Mouse (Mus musculus) MEL-GATA-1-ER (cell line): ENCODE measurements around the gene 6430571L13Rik.
A peak's percentile ranks its signal among the peaks of the same experiment; 100 is the strongest.

Experiments used
- DNase-seq: peaks from one replicate; pipeline ENCODE4 v3.0.0-alpha.2; 2012; ENCODE audit warnings: low read depth; ENCODE audit errors: extremely low read depth

Gene 6430571L13Rik

GRCm38 (mm10) chr9:107338172-107338883 lies 2.1 kb upstream of the 6430571L13Rik start, which contains the start of gene Hemk1:
Hemk1 (minus strand) TSS chr9:107338350.
- peak; percentile 86 for DNase-seq

- no peak for DNase-seq
These were observed 676 bp downstream of the 6430571L13Rik start for GRCm38 (mm10) chr9:107340911-107341645.

- DNase-seq, result no peak
These were observed 1.9 kb downstream of the 6430571L13Rik start for GRCm38 (mm10) chr9:107342201-107342709.

GRCm38 (mm10) chr9:107343146-107343943 lies 2.9 kb downstream of the 6430571L13Rik start:
- no peak for DNase-seq

GRCm38 (mm10) chr9:107344027-107344426 lies 3.6 kb downstream of the 6430571L13Rik start:
- DNase-seq, result no peak

GRCm38 (mm10) chr9:107346081-107346480 lies 5.7 kb downstream of the 6430571L13Rik start:
- no peak for DNase-seq

- DNase-seq, result no peak
These were observed 7.3 kb downstream of the 6430571L13Rik start for GRCm38 (mm10) chr9:107347586-107348183.

GRCm38 (mm10) chr9:107349321-107349720 lies 8.9 kb downstream of the 6430571L13Rik start:
- no peak for DNase-seq

GRCm38 (mm10) chr9:107354826-107355225 lies 14.4 kb downstream of the 6430571L13Rik start:
- no peak for DNase-seq

- DNase-seq, result no peak
These were observed 15.7 kb downstream of the 6430571L13Rik start for GRCm38 (mm10) chr9:107355870-107356765.

GRCm38 (mm10) chr9:107357651-107358050 lies 17.2 kb downstream of the 6430571L13Rik start:
- no peak for DNase-seq

- DNase-seq, result no peak
These were observed 20.6 kb downstream of the 6430571L13Rik start for GRCm38 (mm10) chr9:107360989-107361388.

- peak; percentile 54 for DNase-seq
These were observed 26.2 kb downstream of the 6430571L13Rik start for GRCm38 (mm10) chr9:107366644-107367043.

- no peak for DNase-seq
These were observed 27.9 kb downstream of the 6430571L13Rik start for GRCm38 (mm10) chr9:107368302-107368701.

GRCm38 (mm10) chr9:107369270-107370105 lies 29.1 kb downstream of the 6430571L13Rik start:
- DNase-seq, result peak; percentile 87

- DNase-seq, result no peak
These were observed 29.7 kb downstream of the 6430571L13Rik start for GRCm38 (mm10) chr9:107370106-107370463.

- DNase-seq, result no peak
These were observed 32.0 kb downstream of the 6430571L13Rik start for GRCm38 (mm10) chr9:107372441-107372840.

- no peak for DNase-seq
These were observed 34.2 kb downstream of the 6430571L13Rik start for GRCm38 (mm10) chr9:107374623-107375022.

GRCm38 (mm10) chr9:107375451-107375850 lies 35.0 kb downstream of the 6430571L13Rik start:
- DNase-seq, result no peak
